Mouse (Mus musculus): ENCODE results near the gene Cyfip1.

- TF ChIP-seq EP300 (IDR thresholded peaks at IDR 0.05; ENCODE audit: low read depth) (no peak), CTCF (IDR thresholded peaks at IDR 0.05; ENCODE audit: low read depth) (no peak)
These were observed 87.1 kb downstream of the Cyfip1 start for GRCm38 (mm10) chr7:55928649-55929048.

All from liver, embryonic 14.5 days (tissue).